Comparison of ENCODE assay signal across 8 mouse cellular contexts in the genomic region with DNA sequence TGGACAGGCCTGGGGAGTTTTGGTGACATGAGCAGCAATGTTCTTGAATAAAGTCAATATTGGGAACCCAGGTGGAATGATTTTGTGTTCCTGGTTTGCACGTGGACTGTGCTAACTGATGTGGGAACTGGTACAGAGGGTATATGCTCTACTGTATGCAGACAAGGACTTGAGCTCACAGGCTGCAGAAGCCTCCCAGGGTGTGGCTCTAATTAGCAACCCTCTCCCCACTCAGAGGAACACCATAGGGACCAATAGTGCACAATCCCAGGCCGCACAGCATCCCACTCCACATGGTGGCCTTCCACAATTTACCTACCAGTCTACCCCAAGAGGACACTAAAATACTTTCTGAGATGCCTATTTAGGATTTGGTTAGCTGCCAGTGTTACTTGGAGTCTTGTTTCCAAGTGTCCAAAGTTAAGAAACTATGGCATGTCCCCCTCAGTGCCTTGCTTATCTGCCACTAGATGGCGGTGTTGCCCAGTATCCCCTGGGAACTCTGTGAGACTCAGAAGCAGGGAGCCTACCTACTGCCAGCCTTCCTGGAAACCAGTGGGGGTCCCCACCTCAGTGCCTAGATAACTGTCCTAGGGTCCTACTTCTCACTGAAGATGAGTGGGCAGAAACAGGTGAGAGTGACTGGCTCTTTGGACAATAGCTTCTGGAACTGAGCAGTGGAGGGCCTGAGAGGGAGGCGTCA.
A peak's percentile ranks its signal among the peaks of the same experiment; 100 is the strongest.
DNase-seq lines count a peak whose midpoint lies in the region; ATAC-seq lines count a peak whose summit lies in the region.

No protein-coding gene starts in this region.

- H3K4me2 ChIP-seq in lung, embryonic 15.5 days = no peak overlapping the region

- ATAC-seq in lung, embryonic 15.5 days (ENCODE audit: borderline replicate concordance, extremely low read depth, low FRiP score, low TSS enrichment) = peak; percentile 72; the same call in 1 of the 2 replicates

- no peak overlapping the region for H3K4me3 ChIP-seq in forebrain, embryonic 10.5 days
- no peak overlapping the region for H3K4me3 ChIP-seq in lung, embryonic 15.5 days

- no peaks in the 10 kb centered on the region for H3K27me3 ChIP-seq in forebrain, embryonic 10.5 days (ENCODE audit: poor library complexity, severe bottlenecking)
- no peaks in the 10 kb centered on the region for H3K27me3 ChIP-seq in lung, embryonic 15.5 days

- no peaks in the 10 kb centered on the region for H3K9me3 ChIP-seq in forebrain, embryonic 10.5 days
- no peaks in the 10 kb centered on the region for H3K9me3 ChIP-seq in lung, embryonic 15.5 days

- H3K36me3 ChIP-seq in forebrain, embryonic 10.5 days (replicated peaks) = no peaks in the 10 kb centered on the region
- H3K36me3 ChIP-seq in lung, embryonic 15.5 days = no peaks in the 10 kb centered on the region

- 63% methylated on average over 4 of the region's 4 CpGs for WGBS in forebrain, embryonic 10.5 days
- 58% methylated on average over 4 of the region's 4 CpGs for WGBS in lung, embryonic 15.5 days

- no peaks in the 10 kb centered on the region for H3K4me1 ChIP-seq in forebrain, embryonic 10.5 days
- H3K4me1 ChIP-seq in lung, embryonic 15.5 days = no peaks in the 10 kb centered on the region

- H3K9ac ChIP-seq in lung, embryonic 15.5 days = no peak overlapping the region

- DNase-seq in ES-CJ7 (ENCODE audit: low read depth, low spot score) = peak; percentile 82
- DNase-seq in c-Kit-negative CD71-positive TER-119-positive erythroid progenitor cells, embryonic 14.5 days (ENCODE audit: low read depth, low spot score) = peak; percentile 24
- DNase-seq in forebrain, embryonic 10.5 days (ENCODE audit: extremely low spot score, low spot score) = peak; percentile 74
- peak; percentile 80 to 85 for DNase-seq in heart, postnatal 10 days
- peak; percentile 80 to 86 for DNase-seq in kidney, postnatal 4 days
- DNase-seq in retina, adult 2 months (ENCODE audit: low read depth, low spot score) = peak; percentile 70
- DNase-seq in thymus, postnatal 14 days = peak; percentile 73

- no peak overlapping the region for H3K27ac ChIP-seq in forebrain, embryonic 10.5 days
- H3K27ac ChIP-seq in lung, embryonic 15.5 days = no peak overlapping the region

- intact Hi-C loops in heart, postnatal 10 days (cut with DNase I) = loop anchor here (1.0 to 5.0 kb wide), 4 partner anchors 49 to 276 kb away; partner anchors contain the start of gene Slc6a6

Comparison
In these comparisons a context has a peak if more than half of its experiments do, and no peak if none do; other contexts are left out.
1. DNase-seq: peak in every context shown above with its lines; median percentile 83 in kidney, postnatal 4 days; 82 in heart, postnatal 10 days; 82 in ES-CJ7; 74 in forebrain, embryonic 10.5 days; 73 in thymus, postnatal 14 days; 70 in retina, adult 2 months; 24 in c-Kit-negative CD71-positive TER-119-positive erythroid progenitor cells, embryonic 14.5 days.